Mouse (Mus musculus) thymus, adult 2 months (tissue): ENCODE measurements at regions not wholly inside any gene's neighbourhood (a gene's known extent, or its start where the extent isn't known, plus 50 kb on each side); places are given as distances from the start of the nearest gene placed in this dataset.

ENCODE experiments used
- CTCF ChIP-seq: fragments of 200-500 bp; IDR thresholded peaks from 2 replicates; pipeline ENCODE4 v1.5.1; 2012; ENCODE audit warnings: mild to moderate bottlenecking, control low read depth, low read length, moderate library complexity, borderline replicate concordance; ENCODE audit not compliant: control insufficient read depth, poor library complexity, insufficient read depth; ENCODE audit errors: extremely low read depth
- POLR2A ChIP-seq: fragments of 200-500 bp; IDR thresholded peaks from 2 replicates; pipeline ENCODE4 v1.6.1; 2012; ENCODE audit warnings: mild to moderate bottlenecking, low read length, control low read depth, moderate library complexity; ENCODE audit not compliant: control insufficient read depth, poor library complexity, insufficient read depth; ENCODE audit errors: extremely low read depth

DNA sequence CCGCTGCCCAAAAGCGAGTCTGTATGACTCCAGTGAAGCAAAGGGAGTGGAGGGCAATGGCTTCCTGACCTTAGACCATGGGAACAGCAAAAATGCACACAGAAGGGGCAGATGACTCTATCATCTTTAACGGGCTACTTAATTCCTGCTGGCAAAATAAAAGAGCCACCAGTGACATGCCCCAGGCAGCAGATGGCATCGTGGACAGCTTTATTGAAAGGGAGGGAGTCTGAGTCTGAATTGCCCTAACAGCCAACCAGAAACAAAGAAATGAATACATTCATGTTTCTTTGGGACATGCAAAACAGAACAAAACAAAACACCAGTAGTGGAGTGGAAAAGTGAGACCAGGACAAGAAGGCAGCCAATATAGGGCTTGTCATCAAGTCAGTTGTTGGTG, 76.7 kb downstream of the H2al1j start:
- TF ChIP-seq CTCF (no peak), POLR2A (no peak)
